Mouse (Mus musculus): ENCODE measurements around the gene Ank.

DNA sequence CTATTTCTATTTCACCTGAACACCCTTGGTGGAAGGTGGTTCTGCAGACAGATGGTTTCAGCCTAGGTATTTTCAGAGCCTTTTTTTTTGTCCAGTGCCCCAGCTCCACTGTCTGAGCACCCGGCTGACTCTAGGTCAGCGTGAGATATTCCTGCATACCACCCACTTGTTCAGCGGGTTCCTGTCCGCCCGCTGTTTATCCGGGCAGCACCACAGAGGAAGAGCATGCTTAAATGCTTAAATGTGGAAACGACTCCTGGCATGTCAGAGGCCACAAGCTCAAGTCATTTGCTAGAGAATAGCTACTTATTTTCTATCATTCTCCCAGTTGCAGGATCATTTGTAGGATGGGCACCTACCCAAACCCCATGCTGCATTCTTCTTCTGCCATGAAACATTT is 41.7 kb downstream of the Ank start:
- TF ChIP-seq CTCF (conservative IDR thresholded peaks at IDR 0.05; ENCODE audit: low read length) = no peak
- no peak for TF ChIP-seq NANOG (IDR thresholded peaks at IDR 0.05; ENCODE audit: borderline replicate concordance, low read length)
- no peak for TF ChIP-seq POU5F1 (IDR thresholded peaks at IDR 0.05; ENCODE audit: borderline replicate concordance, low read length)

Measured in E14TG2a.4 (cell line).